Mouse (Mus musculus) heart, embryonic 13.5 days (tissue): ENCODE measurements around the gene Dao. TPM values are rescaled to one million over a fixed set of nuclear protein-coding genes. Genes with fewer than 3 reads are reported as not detected.

Experiments
- ATAC-seq: fragments of 200-750 bp; cut with Nextera tagmentation; 2 replicates; pipeline ENCODE4 v1.8.0; 2017; ENCODE audit warnings: moderate TSS enrichment; ENCODE audit not compliant: insufficient number of reproducible peaks, low FRiP score, low TSS enrichment; ENCODE audit errors: extremely low read depth
- H3K27ac ChIP-seq: fragments of 300-500 bp; sonication (generic); replicated peaks from 2 replicates; pipeline ENCODE4 v1.5.1; 2015; ENCODE audit warnings: moderate library complexity, mild to moderate bottlenecking, inconsistent platforms
- H3K27me3 ChIP-seq: fragments of 300-500 bp; sonication (generic); replicated peaks from 2 replicates; pipeline ENCODE4 v1.6.1; 2015; ENCODE audit warnings: mild to moderate bottlenecking, inconsistent platforms
- H3K36me3 ChIP-seq: fragments of 300-500 bp; sonication (generic); 2 replicates; pipeline ENCODE4 v1.6.1; 2015; ENCODE audit warnings: mild to moderate bottlenecking, inconsistent platforms
- H3K4me1 ChIP-seq: fragments of 300-500 bp; sonication (generic); 2 replicates; pipeline ENCODE4 v1.6.1; 2015; ENCODE audit warnings: inconsistent platforms
- H3K4me2 ChIP-seq: fragments of 300-500 bp; sonication (generic); 2 replicates; pipeline ENCODE4 v1.6.1; 2015; ENCODE audit warnings: inconsistent platforms, mild to moderate bottlenecking, moderate library complexity
- H3K4me3 ChIP-seq: fragments of 300-500 bp; sonication (generic); 2 replicates; pipeline ENCODE4 v1.5.1; 2015; ENCODE audit warnings: moderate library complexity, mild to moderate bottlenecking, inconsistent platforms
- H3K9ac ChIP-seq: fragments of 300-500 bp; sonication (generic); 2 replicates; pipeline ENCODE4 v1.6.1; 2015; ENCODE audit warnings: inconsistent platforms, mild to moderate bottlenecking, moderate library complexity
- H3K9me3 ChIP-seq: fragments of 300-500 bp; sonication (generic); 2 replicates; pipeline ENCODE4 v1.6.1; 2016; ENCODE audit warnings: inconsistent platforms
- WGBS: fragments of 180-500 bp; shearing (Covaris S2); methylation state at CpG from one replicate; pipeline ENCODE4 v1.1.7; 2015; ENCODE audit warnings: mixed read lengths; 5-methylcytosine and 5-hydroxymethylcytosine counted together
- polyA plus RNA-seq: library from polyadenylated mRNA; unstranded; fragments of >200 nt; fragmentation: Nextera tagmentation; extraction: Ambion mirVana; gene quantifications from 2 replicates; pipeline ENCODE4 v1.2.1, GENCODE M21; 2015

Gene Dao
- polyA plus RNA-seq, 1 experiment from 2014 or later: not detected

GRCm38 (mm10) chr5:113999382-113999781 is 4.1 kb upstream of the Dao start:
- H3K27ac ChIP-seq: no peak overlapping the region
- H3K4me1 ChIP-seq: peaks cover 15% of the 10 kb centered on the region
- no peaks in the 10 kb centered on the region for H3K36me3 ChIP-seq
- no peaks in the 10 kb centered on the region for H3K9me3 ChIP-seq
- H3K27me3 ChIP-seq: peaks cover 3% of the 10 kb centered on the region; the same call in 1 of the 2 replicates
- no peak overlapping the region for H3K4me3 ChIP-seq
- H3K4me2 ChIP-seq: no peak overlapping the region
- ATAC-seq: no peak
- WGBS: 61% methylated on average over 5 of the region's 5 CpGs
- no peak overlapping the region for H3K9ac ChIP-seq

GRCm38 (mm10) chr5:114004573-114004972 is 1.1 kb downstream of the Dao start:
- Histone ChIP-seq H3K27me3 (peaks cover 10% of the 10 kb centered on the region; the same call in 1 of the 2 replicates), H3K9me3 (no peaks in the 10 kb centered on the region), H3K4me2 (no peak overlapping the region), H3K36me3 (no peaks in the 10 kb centered on the region), H3K9ac (no peak overlapping the region), H3K4me3 (no peak overlapping the region), H3K4me1 (no peaks in the 10 kb centered on the region), H3K27ac (no peak overlapping the region)
- 80% methylated on average over 11 of the region's 11 CpGs for WGBS
- no peak for ATAC-seq

DNA sequence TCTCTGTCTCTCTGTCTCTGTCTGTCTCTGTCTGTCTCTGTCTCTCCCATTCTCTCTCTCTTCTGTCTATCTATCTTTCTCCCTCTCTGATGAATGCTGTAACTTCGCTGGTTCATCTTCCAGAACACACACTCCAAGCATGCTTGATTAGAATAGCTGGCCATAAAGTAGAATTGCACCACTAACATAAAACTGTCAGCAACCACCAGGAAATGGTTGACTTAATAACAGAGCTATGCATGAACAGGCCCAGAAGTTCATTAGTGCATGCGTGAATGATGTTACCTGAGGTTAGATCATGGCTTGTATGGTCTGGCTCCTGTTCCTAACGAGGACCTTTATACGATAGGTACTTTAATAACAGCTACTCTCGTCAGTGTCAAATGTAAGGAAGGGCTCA is 1.6 kb downstream of the Dao start:
- WGBS: 82% methylated on average over 5 of the region's 5 CpGs
- no peak for ATAC-seq
- Histone ChIP-seq H3K36me3 (no peaks in the 10 kb centered on the region), H3K27me3 (peaks cover 10% of the 10 kb centered on the region; the same call in 1 of the 2 replicates), H3K4me3 (no peak overlapping the region), H3K9me3 (no peaks in the 10 kb centered on the region), H3K4me2 (no peak overlapping the region), H3K4me1 (no peaks in the 10 kb centered on the region), H3K9ac (no peak overlapping the region), H3K27ac (no peak overlapping the region)

DNA sequence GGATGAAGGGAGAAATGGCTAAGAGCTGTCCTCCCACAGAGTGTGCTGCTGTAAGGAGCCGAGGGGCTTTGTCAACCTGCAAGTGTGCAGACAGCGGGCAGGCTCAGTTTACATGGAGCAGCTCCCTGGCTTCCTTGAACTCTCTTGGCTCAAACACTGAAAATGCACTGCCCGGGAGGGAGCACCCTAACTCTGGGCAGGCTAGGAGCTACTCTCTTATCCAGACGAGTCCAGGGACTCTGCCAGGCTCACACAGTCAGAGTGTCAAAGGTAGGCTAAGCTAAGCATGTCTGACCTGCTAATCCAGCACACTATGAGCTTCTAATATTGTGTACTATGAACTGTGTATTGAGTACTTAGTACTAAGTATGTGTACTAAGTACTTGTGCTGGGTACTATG is 3.5 kb downstream of the Dao start:
- Histone ChIP-seq H3K36me3 (no peaks in the 10 kb centered on the region), H3K9ac (no peak overlapping the region), H3K4me2 (no peak overlapping the region), H3K27ac (no peak overlapping the region), H3K27me3 (peaks cover 10% of the 10 kb centered on the region; the same call in 1 of the 2 replicates), H3K4me1 (no peaks in the 10 kb centered on the region), H3K4me3 (no peak overlapping the region), H3K9me3 (no peaks in the 10 kb centered on the region)
- no peak for ATAC-seq
- 64% methylated on average over 4 of the region's 4 CpGs for WGBS

DNA sequence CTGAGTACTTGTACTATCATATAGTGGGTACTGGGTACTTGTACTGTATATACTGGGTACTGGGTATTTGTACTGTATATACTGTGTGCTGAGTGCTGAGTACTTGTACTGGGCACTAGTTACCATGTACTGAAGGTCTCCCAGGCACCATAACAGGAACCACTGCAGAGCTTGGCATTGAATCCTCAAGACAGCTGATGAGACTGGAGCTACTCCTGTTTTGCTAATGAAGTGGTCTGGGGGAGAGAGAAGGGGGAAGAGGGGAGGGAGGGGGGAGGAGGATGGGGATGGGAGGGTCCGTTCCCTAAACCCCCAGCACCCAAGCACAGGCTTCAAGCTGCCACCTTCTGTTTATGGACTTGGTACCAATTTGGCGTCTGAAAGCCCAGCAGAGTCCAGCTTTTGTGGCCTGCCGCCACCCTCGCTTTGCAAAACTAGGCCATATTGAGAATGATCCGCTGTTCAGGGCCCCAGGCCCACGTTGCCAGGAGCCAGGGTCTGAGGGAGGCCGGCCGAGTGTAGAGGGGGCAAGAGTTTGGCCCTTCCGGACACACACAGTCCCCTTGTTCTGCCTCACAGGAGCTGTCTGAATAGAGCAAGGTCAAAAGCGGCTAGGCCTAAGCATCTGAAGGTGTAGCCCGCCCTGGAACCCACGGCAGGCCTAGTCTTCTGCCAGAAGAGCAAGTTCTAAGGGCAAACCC is 4.4 kb downstream of the Dao start:
- H3K27me3 ChIP-seq: peaks cover 10% of the 10 kb centered on the region; the same call in 1 of the 2 replicates
- H3K27ac ChIP-seq: no peak overlapping the region
- no peak overlapping the region for H3K9ac ChIP-seq
- H3K4me3 ChIP-seq: no peak overlapping the region
- H3K4me2 ChIP-seq: no peak overlapping the region
- 84% methylated on average over 12 of the region's 12 CpGs for WGBS
- no peak for ATAC-seq
- no peaks in the 10 kb centered on the region for H3K4me1 ChIP-seq
- H3K9me3 ChIP-seq: no peaks in the 10 kb centered on the region
- H3K36me3 ChIP-seq: no peaks in the 10 kb centered on the region

- Histone ChIP-seq H3K4me2 (no peak overlapping the region), H3K36me3 (no peaks in the 10 kb centered on the region), H3K27me3 (peaks cover 10% of the 10 kb centered on the region; the same call in 1 of the 2 replicates), H3K4me1 (no peaks in the 10 kb centered on the region), H3K27ac (no peak overlapping the region), H3K4me3 (no peak overlapping the region), H3K9me3 (no peaks in the 10 kb centered on the region), H3K9ac (no peak overlapping the region)
- no peak for ATAC-seq
- 50% methylated on average over 4 of the region's 4 CpGs for WGBS
Measured at GRCm38 (mm10) chr5:114009049-114009448, 5.5 kb downstream of the Dao start.

- H3K27me3 ChIP-seq: peaks cover 11% of the 10 kb centered on the region; the same call in 1 of the 2 replicates
- H3K36me3 ChIP-seq: no peaks in the 10 kb centered on the region
- no peak overlapping the region for H3K4me2 ChIP-seq
- H3K4me1 ChIP-seq: no peaks in the 10 kb centered on the region
- H3K9me3 ChIP-seq: no peaks in the 10 kb centered on the region
- no peak overlapping the region for H3K9ac ChIP-seq
- H3K27ac ChIP-seq: no peak overlapping the region
- WGBS: 56% methylated on average over 7 of the region's 7 CpGs
- ATAC-seq: no peak
- H3K4me3 ChIP-seq: no peak overlapping the region
Measured at GRCm38 (mm10) chr5:114015121-114015520, 11.6 kb downstream of the Dao start.

GRCm38 (mm10) chr5:114024390-114024789 is 20.9 kb downstream of the Dao start:
- H3K9ac ChIP-seq: no peak overlapping the region
- ATAC-seq: no peak
- no peaks in the 10 kb centered on the region for H3K36me3 ChIP-seq
- H3K4me3 ChIP-seq: no peak overlapping the region
- H3K27me3 ChIP-seq: peaks cover 5% of the 10 kb centered on the region
- H3K4me1 ChIP-seq: peaks cover 6% of the 10 kb centered on the region
- H3K4me2 ChIP-seq: no peak overlapping the region
- H3K9me3 ChIP-seq: no peaks in the 10 kb centered on the region
- no peak overlapping the region for H3K27ac ChIP-seq
- WGBS: 60% methylated on average over 6 of the region's 6 CpGs

GRCm38 (mm10) chr5:114024885-114025284 is 21.4 kb downstream of the Dao start:
- Histone ChIP-seq H3K36me3 (no peaks in the 10 kb centered on the region), H3K9me3 (no peaks in the 10 kb centered on the region), H3K27me3 (peaks cover 5% of the 10 kb centered on the region), H3K4me1 (peaks cover 6% of the 10 kb centered on the region), H3K4me2 (peak overlapping the region; percentile 8; the same call in 1 of the 2 replicates), H3K27ac (no peak overlapping the region), H3K4me3 (no peak overlapping the region), H3K9ac (no peak overlapping the region)
- WGBS: 7% methylated on average over 10 of the region's 10 CpGs
- no peak; the same call in 1 of the 2 replicates for ATAC-seq

DNA sequence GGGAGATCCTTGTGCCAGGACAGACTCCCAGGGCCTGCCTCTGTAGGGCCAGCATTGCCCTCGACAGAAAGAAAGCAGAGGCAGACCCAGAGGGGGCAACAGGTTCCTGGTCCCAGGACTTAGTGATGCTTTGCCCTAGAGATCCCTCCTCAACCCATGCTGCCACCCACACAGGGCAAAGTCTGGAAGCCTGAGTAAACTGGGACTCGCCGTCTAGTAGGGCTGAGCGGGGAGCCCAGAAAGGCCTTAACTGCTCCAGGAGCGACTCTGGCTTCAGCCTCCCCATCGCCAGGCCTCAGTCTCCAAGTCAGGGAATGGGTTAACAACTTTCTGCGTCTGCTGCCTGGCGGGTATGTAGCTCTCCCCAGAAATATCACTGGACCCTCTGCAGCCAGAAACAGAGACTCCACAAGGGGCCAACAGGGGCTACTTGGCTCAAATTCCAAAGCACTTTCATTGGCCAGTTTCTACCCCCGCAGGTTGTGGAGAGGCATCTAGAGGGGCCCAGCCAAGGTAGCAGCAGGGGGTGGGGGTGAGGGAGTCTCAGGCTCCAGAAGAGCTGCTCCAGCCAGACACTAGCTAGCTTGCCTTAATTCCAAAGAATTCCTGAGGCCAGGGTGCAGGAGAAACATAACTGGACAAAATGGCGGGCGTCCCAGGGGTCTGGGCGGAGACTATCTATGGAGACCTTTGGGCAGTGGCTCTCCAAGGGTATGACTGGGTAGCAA is 23.9 kb downstream of the Dao start:
- Histone ChIP-seq H3K36me3 (no peaks in the 10 kb centered on the region), H3K27ac (no peak overlapping the region), H3K9ac (no peak overlapping the region), H3K9me3 (no peaks in the 10 kb centered on the region), H3K4me3 (no peak overlapping the region), H3K27me3 (peaks cover 5% of the 10 kb centered on the region), H3K4me1 (peaks cover 6% of the 10 kb centered on the region), H3K4me2 (no peak overlapping the region)
- no peak for ATAC-seq
- WGBS: 79% methylated on average over 12 of the region's 12 CpGs

DNA sequence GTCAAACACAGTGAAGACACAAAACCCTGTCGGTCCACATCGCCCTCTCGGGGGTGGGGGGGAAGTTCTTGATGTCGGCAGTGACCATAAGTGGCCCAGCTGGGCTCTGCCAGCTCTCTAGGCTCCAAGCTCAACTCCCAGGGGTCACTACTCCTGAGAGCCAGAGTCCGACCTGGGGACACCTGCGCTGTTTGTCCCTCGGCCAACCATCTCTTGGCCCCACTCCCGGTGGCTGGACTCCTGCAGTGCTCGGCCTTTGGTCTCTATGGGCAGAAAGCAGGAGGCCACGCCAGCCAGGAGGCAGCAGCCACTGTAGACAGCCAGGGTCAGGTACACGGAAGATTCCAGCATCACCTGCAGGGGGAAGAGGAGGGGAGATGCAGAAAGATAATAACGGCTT is 24.6 kb downstream of the Dao start:
- H3K4me1 ChIP-seq: peaks cover 6% of the 10 kb centered on the region
- H3K9me3 ChIP-seq: no peaks in the 10 kb centered on the region
- H3K4me3 ChIP-seq: no peak overlapping the region
- no peaks in the 10 kb centered on the region for H3K36me3 ChIP-seq
- H3K4me2 ChIP-seq: no peak overlapping the region
- H3K27ac ChIP-seq: no peak overlapping the region
- ATAC-seq: no peak
- 75% methylated on average over 12 of the region's 12 CpGs for WGBS
- H3K9ac ChIP-seq: no peak overlapping the region
- peaks cover 5% of the 10 kb centered on the region for H3K27me3 ChIP-seq
